17 mouse cellular contexts compared by ENCODE assay signal in genomic region chr2:87393605-87394004, GRCm38 (mm10). TPM values are rescaled to one million over a fixed set of nuclear protein-coding genes. Genes with fewer than 3 reads are reported as not detected.
A peak's percentile ranks its signal among the peaks of the same experiment; 100 is the strongest.
DNase-seq lines count a peak whose midpoint lies in the region; ATAC-seq lines count a peak whose summit lies in the region.
"Not testable (repeated sequence)": the region's sequence is repeated elsewhere in the genome, so short reads cannot be mapped to it uniquely, and the experiment has no call there.
"Had no signal": no experiment of that assay in that cellular context is flagged by ENCODE, and none has a peak within 500 bp of the region (broad histone marks: within the 10 kb centered on the region; RNA-seq: fewer than 3 reads in every experiment).

No protein-coding gene starts in this region.

- peak; percentile 0 to 2 for DNase-seq in frontal cortex, postnatal 36 days (ENCODE audit: low spot score in 2 of 2)
- not testable (repeated sequence) for DNase-seq in hindbrain, embryonic 11.5 days (ENCODE audit: low spot score); limb, embryonic 11.5 days (ENCODE audit: low spot score)
- peak; percentile 5 for DNase-seq in right cerebral cortex, postnatal 25 days

- not testable (repeated sequence) for H3K4me1 ChIP-seq in embryonic facial prominence, embryonic 13.5 days; hindbrain, embryonic 11.5 days (replicated peaks; ENCODE audit: control insufficient read depth, insufficient read depth, low read length); limb, embryonic 11.5 days (ENCODE audit: control insufficient read depth, insufficient read depth, low read length); midbrain, embryonic 12.5 days

- not testable (repeated sequence) for H3K36me3 ChIP-seq in embryonic facial prominence, embryonic 13.5 days; hindbrain, embryonic 11.5 days (ENCODE audit: control insufficient read depth, insufficient read depth, low read length); limb, embryonic 11.5 days (ENCODE audit: control insufficient read depth, insufficient read depth, low read length); midbrain, embryonic 12.5 days

- H3K27me3 ChIP-seq in embryonic facial prominence, embryonic 13.5 days; hindbrain, embryonic 11.5 days (ENCODE audit: control insufficient read depth, insufficient read depth, low read length); limb, embryonic 11.5 days (ENCODE audit: control insufficient read depth, insufficient read depth, low read length); midbrain, embryonic 12.5 days: not testable (repeated sequence)

- ATAC-seq in embryonic facial prominence, embryonic 13.5 days (ENCODE audit: insufficient number of reproducible peaks, insufficient read depth, low FRiP score, low TSS enrichment, low read depth) = peak; percentile 78; the same call in 1 of the 2 replicates
- ATAC-seq in hindbrain, embryonic 11.5 days (ENCODE audit: low FRiP score) = peak; percentile 47; the same call in 1 of the 2 replicates
- peak; percentile 38 for ATAC-seq in inflammation-experienced regulatory T-cells, adult 6 months
- 0 out of 2 replicates have a peak, but pooled peaks have one; percentile 17 for ATAC-seq in limb, embryonic 11.5 days (ENCODE audit: insufficient number of reproducible peaks, low FRiP score, low TSS enrichment, low read depth)
- peak; percentile 41; the same call in 1 of the 2 replicates for ATAC-seq in midbrain, embryonic 12.5 days (ENCODE audit: low FRiP score, low read depth)

- H3K4me3 ChIP-seq in embryonic facial prominence, embryonic 13.5 days; hindbrain, embryonic 11.5 days (ENCODE audit: low read depth, low read length); limb, embryonic 11.5 days (ENCODE audit: low read depth, low read length); midbrain, embryonic 12.5 days: not testable (repeated sequence)

- not testable (repeated sequence) for H3K9ac ChIP-seq in embryonic facial prominence, embryonic 13.5 days; hindbrain, embryonic 11.5 days (ENCODE audit: low read depth, low read length); limb, embryonic 11.5 days (ENCODE audit: low read length); midbrain, embryonic 12.5 days (replicated peaks)

- H3K9me3 ChIP-seq in embryonic facial prominence, embryonic 13.5 days; hindbrain, embryonic 11.5 days (ENCODE audit: control insufficient read depth, low read length); limb, embryonic 11.5 days (ENCODE audit: control insufficient read depth, low read length); midbrain, embryonic 12.5 days: not testable (repeated sequence)

- H3K4me2 ChIP-seq in embryonic facial prominence, embryonic 13.5 days; hindbrain, embryonic 11.5 days (replicated peaks; ENCODE audit: low read depth, low read length); limb, embryonic 11.5 days (ENCODE audit: low read depth, severe bottlenecking); midbrain, embryonic 12.5 days (replicated peaks): not testable (repeated sequence)

- WGBS in embryonic facial prominence, embryonic 13.5 days = 86% methylated on average over 5 of the region's 5 CpGs
- WGBS in hindbrain, embryonic 11.5 days = 92% methylated on average over 5 of the region's 5 CpGs
- 87% methylated on average over 5 of the region's 5 CpGs for WGBS in limb, embryonic 11.5 days
- 94% methylated on average over 5 of the region's 5 CpGs for WGBS in midbrain, embryonic 12.5 days

- H3K27ac ChIP-seq in embryonic facial prominence, embryonic 13.5 days; hindbrain, embryonic 11.5 days (ENCODE audit: low read depth, low read length); limb, embryonic 11.5 days (replicated peaks; ENCODE audit: low read depth, low read length); midbrain, embryonic 12.5 days (replicated peaks): not testable (repeated sequence)

RNA-seq across cellular contexts. Expression of gene Olfr1122, which starts 8.0 kb away (rescaled TPM):
- polyA plus RNA-seq in embryonic facial prominence, embryonic 13.5 days (2015; fragmentation: Nextera tagmentation; extraction: Ambion mirVana) = not detected in 2 replicates
- not detected in 2 replicates for polyA plus RNA-seq in hindbrain, embryonic 11.5 days (2014; fragmentation: Nextera tagmentation; extraction: Ambion mirVana)
- not detected for polyA plus RNA-seq in inflammation-experienced regulatory T-cells, adult 6 months (2017; shearing (Covaris generic))
- polyA plus RNA-seq in limb, embryonic 11.5 days (2014; fragmentation: Nextera tagmentation; extraction: Ambion mirVana) = not detected in 2 replicates
- not detected in 2 replicates for polyA plus RNA-seq in midbrain, embryonic 12.5 days (2016; fragmentation: Nextera tagmentation; extraction: Ambion mirVana)
- polyA plus RNA-seq: embryonic facial prominence, embryonic 11.5 days; forebrain, embryonic 16.5 days; heart, embryonic 10.5 days; kidney, embryonic 15.5 days; liver, adult 2 months; liver, embryonic 15.5 days; lung, embryonic 14.5 days; midbrain, embryonic 10.5 days; stomach, embryonic 16.5 days; urinary bladder, adult 2 months had no signal

RNA-seq across cellular contexts. Expression of gene Olfr1123, which starts 22.8 kb away (rescaled TPM):
- not detected in 2 replicates for polyA plus RNA-seq in embryonic facial prominence, embryonic 13.5 days (2015; fragmentation: Nextera tagmentation; extraction: Ambion mirVana)
- polyA plus RNA-seq in hindbrain, embryonic 11.5 days (2014; fragmentation: Nextera tagmentation; extraction: Ambion mirVana) = not detected in 2 replicates
- not detected for polyA plus RNA-seq in inflammation-experienced regulatory T-cells, adult 6 months (2017; shearing (Covaris generic))
- not detected in 2 replicates for polyA plus RNA-seq in limb, embryonic 11.5 days (2014; fragmentation: Nextera tagmentation; extraction: Ambion mirVana)
- polyA plus RNA-seq in midbrain, embryonic 12.5 days (2016; fragmentation: Nextera tagmentation; extraction: Ambion mirVana) = not detected in 2 replicates
- polyA plus RNA-seq: embryonic facial prominence, embryonic 11.5 days; forebrain, embryonic 16.5 days; heart, embryonic 10.5 days; kidney, embryonic 15.5 days; liver, adult 2 months; liver, embryonic 15.5 days; lung, embryonic 14.5 days; midbrain, embryonic 10.5 days; stomach, embryonic 16.5 days; urinary bladder, adult 2 months had no signal

RNA-seq across cellular contexts. Expression of gene Olfr1121, which starts 23.9 kb away (rescaled TPM):
- polyA plus RNA-seq in embryonic facial prominence, embryonic 13.5 days (2015; fragmentation: Nextera tagmentation; extraction: Ambion mirVana) = not detected in 2 replicates
- not detected in 2 replicates for polyA plus RNA-seq in hindbrain, embryonic 11.5 days (2014; fragmentation: Nextera tagmentation; extraction: Ambion mirVana)
- polyA plus RNA-seq in inflammation-experienced regulatory T-cells, adult 6 months (2017; shearing (Covaris generic)) = not detected
- polyA plus RNA-seq in limb, embryonic 11.5 days (2014; fragmentation: Nextera tagmentation; extraction: Ambion mirVana) = not detected in 2 replicates
- not detected in 2 replicates for polyA plus RNA-seq in midbrain, embryonic 12.5 days (2016; fragmentation: Nextera tagmentation; extraction: Ambion mirVana)
- polyA plus RNA-seq: embryonic facial prominence, embryonic 11.5 days; forebrain, embryonic 16.5 days; heart, embryonic 10.5 days; kidney, embryonic 15.5 days; liver, adult 2 months; liver, embryonic 15.5 days; lung, embryonic 14.5 days; midbrain, embryonic 10.5 days; stomach, embryonic 16.5 days; urinary bladder, adult 2 months had no signal

RNA-seq across cellular contexts. Expression of gene Olfr1124, which starts 36.5 kb away (rescaled TPM):
- 0.14 TPM in 1 of 2 replicates, not detected in the other for polyA plus RNA-seq in embryonic facial prominence, embryonic 13.5 days (2015; fragmentation: Nextera tagmentation; extraction: Ambion mirVana)
- 0.06 and 0.09 TPM in 2 replicates for polyA plus RNA-seq in hindbrain, embryonic 11.5 days (2014; fragmentation: Nextera tagmentation; extraction: Ambion mirVana)
- 1 to 10 TPM in 1 of 3 experiments, under 1 TPM in 1, not detected in 1; 0.88 to 2.6 TPM for polyA plus RNA-seq in inflammation-experienced regulatory T-cells, adult 6 months (2017; shearing (Covaris generic))
- not detected in 2 replicates for polyA plus RNA-seq in limb, embryonic 11.5 days (2014; fragmentation: Nextera tagmentation; extraction: Ambion mirVana)
- 0.09 and 0.16 TPM in 2 replicates for polyA plus RNA-seq in midbrain, embryonic 12.5 days (2016; fragmentation: Nextera tagmentation; extraction: Ambion mirVana)
- polyA plus RNA-seq: embryonic facial prominence, embryonic 11.5 days; liver, adult 2 months; liver, embryonic 15.5 days; lung, embryonic 14.5 days; urinary bladder, adult 2 months had no signal

RNA-seq across cellular contexts. Expression of gene Olfr1120, which starts 39.0 kb away (rescaled TPM):
- polyA plus RNA-seq in embryonic facial prominence, embryonic 13.5 days (2015; fragmentation: Nextera tagmentation; extraction: Ambion mirVana) = not detected in 2 replicates
- not detected in 2 replicates for polyA plus RNA-seq in hindbrain, embryonic 11.5 days (2014; fragmentation: Nextera tagmentation; extraction: Ambion mirVana)
- polyA plus RNA-seq in inflammation-experienced regulatory T-cells, adult 6 months (2017; shearing (Covaris generic)) = not detected
- polyA plus RNA-seq in limb, embryonic 11.5 days (2014; fragmentation: Nextera tagmentation; extraction: Ambion mirVana) = not detected in 2 replicates
- polyA plus RNA-seq in midbrain, embryonic 12.5 days (2016; fragmentation: Nextera tagmentation; extraction: Ambion mirVana) = not detected in 2 replicates
- polyA plus RNA-seq: embryonic facial prominence, embryonic 11.5 days; forebrain, embryonic 16.5 days; heart, embryonic 10.5 days; kidney, embryonic 15.5 days; liver, adult 2 months; liver, embryonic 15.5 days; lung, embryonic 14.5 days; midbrain, embryonic 10.5 days; stomach, embryonic 16.5 days; urinary bladder, adult 2 months had no signal

Comparison
In these comparisons a context has a peak if more than half of its experiments do, and no peak if none do; other contexts are left out.
1. ATAC-seq: peak in every context shown above with its lines; median percentile 78 in embryonic facial prominence, embryonic 13.5 days; 47 in hindbrain, embryonic 11.5 days; 41 in midbrain, embryonic 12.5 days; 38 in inflammation-experienced regulatory T-cells, adult 6 months; 17 in limb, embryonic 11.5 days.